9 mouse cellular contexts compared by ENCODE assay signal in genomic region chr10:79970415-79971182, GRCm38 (mm10). TPM values are rescaled to one million over a fixed set of nuclear protein-coding genes. Genes with fewer than 3 reads are reported as not detected.
DNase-seq lines count a peak whose midpoint lies in the region; ATAC-seq and TF ChIP-seq lines count a peak whose summit lies in the region.
"Had no signal": no experiment of that assay in that cellular context is flagged by ENCODE, and none has a peak within 500 bp of the region (broad histone marks: within the 10 kb centered on the region; RNA-seq: fewer than 3 reads in every experiment).

Grin3b (plus strand) TSS chr10:79970715.

- H3K9ac ChIP-seq in kidney, postnatal 0 days (ENCODE audit: low read depth, low read length) = peak within 1 kb of the TSS; percentile 44
- H3K9ac ChIP-seq in hindbrain, embryonic 16.5 days (ENCODE audit: low read depth, low read length) = peak within 1 kb of the TSS; percentile 64
- H3K9ac ChIP-seq in midbrain, embryonic 16.5 days (ENCODE audit: low read depth, low read length) = peak within 1 kb of the TSS; percentile 52

- TF ChIP-seq CTCF in kidney, postnatal 0 days (IDR thresholded peaks at IDR 0.05; ENCODE audit: low read depth) = no peak

- peaks cover 34% of the 10 kb centered on the region for H3K36me3 ChIP-seq in kidney, postnatal 0 days (ENCODE audit: insufficient read depth, low read length)
- H3K36me3 ChIP-seq in forebrain, embryonic 10.5 days (replicated peaks) = peaks cover 55% of the 10 kb centered on the region
- H3K36me3 ChIP-seq in hindbrain, embryonic 16.5 days (ENCODE audit: control insufficient read depth, insufficient read depth, low read length) = peaks cover 30% of the 10 kb centered on the region
- peaks cover 18% of the 10 kb centered on the region for H3K36me3 ChIP-seq in midbrain, embryonic 16.5 days (ENCODE audit: control insufficient read depth, insufficient read depth, low read length)

- H3K27ac ChIP-seq in kidney, postnatal 0 days = no peak within 1 kb of the TSS
- H3K27ac ChIP-seq in forebrain, embryonic 10.5 days = peak within 1 kb of the TSS; percentile 59; the same call in 1 of the 2 replicates
- H3K27ac ChIP-seq in hindbrain, embryonic 16.5 days (ENCODE audit: low read depth, low read length) = no peak within 1 kb of the TSS
- H3K27ac ChIP-seq in midbrain, embryonic 16.5 days (ENCODE audit: low read length) = no peak within 1 kb of the TSS

- no peak for DNase-seq in kidney, postnatal 0 days (ENCODE audit: low spot score)
- DNase-seq in kidney, adult 11 months = no peak
- no peak for DNase-seq in forebrain, embryonic 10.5 days (ENCODE audit: extremely low spot score, low spot score)
- no peak for DNase-seq in gastrocnemius, postnatal 10 days
- no peak for DNase-seq in urinary bladder, postnatal 36 days (ENCODE audit: low spot score in 2 of 2)

- peak within 1 kb of the TSS; percentile 76 for H3K4me2 ChIP-seq in kidney, postnatal 0 days (ENCODE audit: low read length)
- H3K4me2 ChIP-seq in hindbrain, embryonic 16.5 days (ENCODE audit: low read length) = peak within 1 kb of the TSS; percentile 72
- H3K4me2 ChIP-seq in midbrain, embryonic 16.5 days (ENCODE audit: low read length) = peak within 1 kb of the TSS; percentile 56

- no peak for ATAC-seq in kidney, postnatal 0 days (replicated peaks; ENCODE audit: low FRiP score, low read depth)
- ATAC-seq in hindbrain, embryonic 16.5 days = peak; percentile 18; the same call in 1 of the 2 replicates
- ATAC-seq in midbrain, embryonic 16.5 days = 0 out of 2 replicates have a peak, but pooled peaks have one; percentile 16
- ATAC-seq in megakaryocyte-erythroid progenitor cell, adult 5-6 weeks (replicated peaks; ENCODE audit: low FRiP score, low TSS enrichment, poor library complexity, severe bottlenecking) = no peak

- H3K9me3 ChIP-seq in kidney, postnatal 0 days (replicated peaks; ENCODE audit: low read length) = no peaks in the 10 kb centered on the region
- H3K9me3 ChIP-seq in forebrain, embryonic 10.5 days = no peaks in the 10 kb centered on the region
- no peaks in the 10 kb centered on the region for H3K9me3 ChIP-seq in hindbrain, embryonic 16.5 days (ENCODE audit: control insufficient read depth, low read length)
- no peaks in the 10 kb centered on the region for H3K9me3 ChIP-seq in midbrain, embryonic 16.5 days (replicated peaks; ENCODE audit: control insufficient read depth, low read length, poor library complexity, severe bottlenecking)

- H3K27me3 ChIP-seq in kidney, postnatal 0 days (ENCODE audit: insufficient read depth, low read length) = no peaks in the 10 kb centered on the region
- H3K27me3 ChIP-seq in forebrain, embryonic 10.5 days (ENCODE audit: poor library complexity, severe bottlenecking) = peaks cover 66% of the 10 kb centered on the region
- peaks cover 23% of the 10 kb centered on the region for H3K27me3 ChIP-seq in hindbrain, embryonic 16.5 days (replicated peaks; ENCODE audit: control insufficient read depth, insufficient read depth, low read length)
- H3K27me3 ChIP-seq in midbrain, embryonic 16.5 days (ENCODE audit: control insufficient read depth, insufficient read depth, low read depth, low read length) = peaks cover 20% of the 10 kb centered on the region

- H3K4me1 ChIP-seq in kidney, postnatal 0 days (replicated peaks; ENCODE audit: insufficient read depth, low read length) = peaks cover 14% of the 10 kb centered on the region
- peaks cover 18% of the 10 kb centered on the region for H3K4me1 ChIP-seq in forebrain, embryonic 10.5 days
- H3K4me1 ChIP-seq in hindbrain, embryonic 16.5 days (ENCODE audit: control insufficient read depth, insufficient read depth, low read depth, low read length) = peaks cover 7% of the 10 kb centered on the region
- H3K4me1 ChIP-seq in midbrain, embryonic 16.5 days (ENCODE audit: control insufficient read depth, insufficient read depth, low read length) = 0 out of 2 replicates have a peak, but pooled peaks cover 3% of the 10 kb centered on the region

- H3K4me3 ChIP-seq in kidney, postnatal 0 days (replicated peaks; ENCODE audit: low read depth, low read length) = peak within 1 kb of the TSS; percentile 38
- H3K4me3 ChIP-seq in forebrain, embryonic 10.5 days = peak within 1 kb of the TSS; percentile 50
- peak within 1 kb of the TSS; percentile 42 for H3K4me3 ChIP-seq in hindbrain, embryonic 16.5 days (ENCODE audit: low read length)
- peak within 1 kb of the TSS; percentile 36 for H3K4me3 ChIP-seq in midbrain, embryonic 16.5 days (ENCODE audit: low read depth, low read length)

- WGBS in kidney, postnatal 0 days = 7% methylated on average over 47 of the region's 47 CpGs
- 8% methylated on average over 47 of the region's 47 CpGs for WGBS in forebrain, embryonic 10.5 days
- WGBS in hindbrain, embryonic 16.5 days = 8% methylated on average over 36 of the region's 47 CpGs
- WGBS in midbrain, embryonic 16.5 days = 8% methylated on average over 47 of the region's 47 CpGs

RNA-seq across cellular contexts. Expression of gene Grin3b, which starts in this region (rescaled TPM):
- 0.17 and 0.20 TPM in 2 replicates for polyA plus RNA-seq in kidney, postnatal 0 days (2015; fragmentation: Nextera tagmentation; extraction: Ambion mirVana)
- polyA plus RNA-seq in forebrain, embryonic 10.5 days (2016; fragmentation: Nextera tagmentation; extraction: Ambion mirVana) = 0.20 and 0.31 TPM in 2 replicates
- polyA plus RNA-seq in hindbrain, embryonic 16.5 days (2015; fragmentation: Nextera tagmentation; extraction: Ambion mirVana) = 0.45 and 0.46 TPM in 2 replicates
- polyA plus RNA-seq in midbrain, embryonic 16.5 days (2015; fragmentation: Nextera tagmentation; extraction: Ambion mirVana) = 0.20 and 0.28 TPM in 2 replicates
- total RNA-seq in gastrocnemius, postnatal 10 days (2021) = under 1 TPM; 0.14 to 0.38 TPM
- not detected in 2 replicates for total RNA-seq in megakaryocyte-erythroid progenitor cell, adult 5-6 weeks (2014; fragmentation: Nextera tagmentation)
- not detected in 2 replicates for total RNA-seq in megakaryocyte-erythroid progenitor cell, adult 5-6 weeks (2017)
- total RNA-seq: neutrophil, adult 5-6 weeks had no signal

Comparison
In these comparisons a context has a peak if more than half of its experiments do, and no peak if none do; other contexts are left out.
1. Peak in ATAC-seq, H3K4me3 ChIP-seq, H3K9ac ChIP-seq and H3K4me2 ChIP-seq in hindbrain, embryonic 16.5 days; RNA of the gene not detected or under 1 TPM.
2. Peak in ATAC-seq, H3K4me3 ChIP-seq, H3K9ac ChIP-seq and H3K4me2 ChIP-seq in midbrain, embryonic 16.5 days; RNA of the gene not detected or under 1 TPM.